20 mouse cellular contexts compared by ENCODE assay signal in the genomic region with DNA sequence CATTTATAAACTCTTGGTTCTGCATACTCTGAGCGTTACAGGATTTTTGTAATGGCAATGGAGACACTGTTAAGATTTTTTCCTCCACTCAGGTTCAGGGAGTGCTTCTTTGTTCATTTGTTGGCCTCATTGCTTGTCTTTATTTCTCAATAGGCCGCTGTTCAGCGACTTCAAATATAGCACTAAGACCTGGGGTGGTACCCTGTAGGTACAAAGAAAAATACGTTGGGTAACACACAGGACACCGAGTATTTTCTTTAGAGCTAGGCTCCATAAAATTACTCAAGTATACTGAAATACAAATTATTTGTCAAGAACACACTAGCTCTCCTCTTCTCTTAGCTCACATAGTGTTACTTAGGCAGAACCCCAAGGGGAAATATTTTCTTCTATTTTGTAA. TPM values are rescaled to one million over a fixed set of nuclear protein-coding genes. Genes with fewer than 3 reads are reported as not detected.
DNase-seq lines count a peak whose midpoint lies in the region; ATAC-seq lines count a peak whose summit lies in the region.
"Had no signal": no experiment of that assay in that cellular context is flagged by ENCODE, and none has a peak within 500 bp of the region (broad histone marks: within the 10 kb centered on the region; RNA-seq: fewer than 3 reads in every experiment).

No protein-coding gene starts in this region.

- no peak overlapping the region for H3K9ac ChIP-seq in forebrain, embryonic 12.5 days
- H3K9ac ChIP-seq in forebrain, embryonic 16.5 days (replicated peaks; ENCODE audit: low read depth, low read length), result no peak overlapping the region
- no peak overlapping the region for H3K9ac ChIP-seq in forebrain, embryonic 14.5 days (ENCODE audit: low read length)
- no peak overlapping the region for H3K9ac ChIP-seq in hindbrain, embryonic 13.5 days
- H3K9ac ChIP-seq in midbrain, embryonic 14.5 days (replicated peaks; ENCODE audit: low read length), result no peak overlapping the region
- H3K9ac ChIP-seq: embryonic facial prominence, embryonic 13.5 days; heart, embryonic 15.5 days; neural tube, embryonic 12.5 days had no signal

- WGBS in forebrain, embryonic 12.5 days, result 31% methylated on average over 5 of the region's 5 CpGs
- 43% methylated on average over 5 of the region's 5 CpGs for WGBS in forebrain, embryonic 16.5 days
- 29% methylated on average over 5 of the region's 5 CpGs for WGBS in forebrain, embryonic 14.5 days
- 59% methylated on average over 5 of the region's 5 CpGs for WGBS in hindbrain, embryonic 13.5 days
- 29% methylated on average over 5 of the region's 5 CpGs for WGBS in midbrain, embryonic 14.5 days

- no peak for DNase-seq in forebrain, embryonic 14.5 days (ENCODE audit: low spot score)
- peak; percentile 23 for DNase-seq in midbrain, embryonic 14.5 days
- no peak for DNase-seq in right cerebral cortex, postnatal 4 days
- no peak for DNase-seq in layer of hippocampus, adult 11-12 months (ENCODE audit: low spot score)
- DNase-seq: adrenal gland, postnatal 36 days; lung, adult 2 months; lung, postnatal 36 days; right cerebral cortex, postnatal 14 days; thymus, postnatal 25 days had no signal

- H3K27ac ChIP-seq in forebrain, embryonic 12.5 days, result peak overlapping the region; percentile 76
- no peak overlapping the region for H3K27ac ChIP-seq in forebrain, embryonic 16.5 days (ENCODE audit: low read length)
- H3K27ac ChIP-seq in forebrain, embryonic 14.5 days (ENCODE audit: low read depth, low read length), result peak overlapping the region; percentile 48; the same call in 1 of the 2 replicates
- 0 out of 2 replicates have a peak overlapping the region, but pooled peaks have one; percentile 15 for H3K27ac ChIP-seq in hindbrain, embryonic 13.5 days
- H3K27ac ChIP-seq in midbrain, embryonic 14.5 days (replicated peaks; ENCODE audit: low read depth, low read length), result no peak overlapping the region
- H3K27ac ChIP-seq: embryonic facial prominence, embryonic 13.5 days; gastrocnemius, adult 2 months; heart, adult 2 months; heart, embryonic 15.5 days; neural tube, embryonic 12.5 days had no signal

- ATAC-seq in forebrain, embryonic 12.5 days (ENCODE audit: low FRiP score), result no peak
- no peak for ATAC-seq in forebrain, embryonic 16.5 days
- no peak for ATAC-seq in forebrain, embryonic 14.5 days
- ATAC-seq in hindbrain, embryonic 13.5 days (ENCODE audit: low FRiP score), result no peak
- no peak for ATAC-seq in midbrain, embryonic 14.5 days (ENCODE audit: low FRiP score, low TSS enrichment)
- no peak for ATAC-seq in CD4-positive, CD25-positive, alpha-beta regulatory T cell, adult 4 months

- peaks cover 48% of the 10 kb centered on the region for H3K27me3 ChIP-seq in forebrain, embryonic 12.5 days
- H3K27me3 ChIP-seq in forebrain, embryonic 16.5 days (replicated peaks; ENCODE audit: control insufficient read depth, insufficient read depth, low read length), result peaks cover 24% of the 10 kb centered on the region
- H3K27me3 ChIP-seq in forebrain, embryonic 14.5 days (replicated peaks; ENCODE audit: control insufficient read depth, insufficient read depth, low read length), result peaks cover 28% of the 10 kb centered on the region; the same call in 1 of the 2 replicates
- H3K27me3 ChIP-seq in hindbrain, embryonic 13.5 days, result peaks cover 60% of the 10 kb centered on the region
- H3K27me3 ChIP-seq in midbrain, embryonic 14.5 days (ENCODE audit: control insufficient read depth, insufficient read depth, low read length), result peaks cover 77% of the 10 kb centered on the region

- H3K36me3 ChIP-seq in forebrain, embryonic 12.5 days (replicated peaks), result no peaks in the 10 kb centered on the region
- no peaks in the 10 kb centered on the region for H3K36me3 ChIP-seq in forebrain, embryonic 16.5 days (ENCODE audit: control insufficient read depth, insufficient read depth)
- H3K36me3 ChIP-seq in forebrain, embryonic 14.5 days (ENCODE audit: control insufficient read depth, insufficient read depth, low read length), result no peaks in the 10 kb centered on the region
- H3K36me3 ChIP-seq in hindbrain, embryonic 13.5 days, result no peaks in the 10 kb centered on the region
- no peaks in the 10 kb centered on the region for H3K36me3 ChIP-seq in midbrain, embryonic 14.5 days (ENCODE audit: control insufficient read depth, insufficient read depth, low read length)
- H3K36me3 ChIP-seq: embryonic facial prominence, embryonic 13.5 days; heart, embryonic 15.5 days; limb, embryonic 10.5 days; neural tube, embryonic 12.5 days had no signal

- no peak overlapping the region for H3K4me2 ChIP-seq in forebrain, embryonic 12.5 days
- H3K4me2 ChIP-seq in forebrain, embryonic 16.5 days (ENCODE audit: low read length), result no peak overlapping the region
- H3K4me2 ChIP-seq in forebrain, embryonic 14.5 days (ENCODE audit: low read length), result no peak overlapping the region; the same call in 1 of the 2 replicates
- no peak overlapping the region for H3K4me2 ChIP-seq in hindbrain, embryonic 13.5 days
- no peak overlapping the region for H3K4me2 ChIP-seq in midbrain, embryonic 14.5 days (ENCODE audit: low read length)
- H3K4me2 ChIP-seq: embryonic facial prominence, embryonic 13.5 days; heart, embryonic 15.5 days; liver, embryonic 11.5 days had no signal

- no peaks in the 10 kb centered on the region for H3K9me3 ChIP-seq in forebrain, embryonic 12.5 days
- no peaks in the 10 kb centered on the region for H3K9me3 ChIP-seq in forebrain, embryonic 16.5 days (ENCODE audit: control insufficient read depth, low read length)
- no peaks in the 10 kb centered on the region for H3K9me3 ChIP-seq in forebrain, embryonic 14.5 days (replicated peaks; ENCODE audit: control insufficient read depth, low read length)
- no peaks in the 10 kb centered on the region for H3K9me3 ChIP-seq in hindbrain, embryonic 13.5 days
- H3K9me3 ChIP-seq in midbrain, embryonic 14.5 days (ENCODE audit: control insufficient read depth, low read length), result no peaks in the 10 kb centered on the region
- H3K9me3 ChIP-seq: embryonic facial prominence, embryonic 13.5 days; heart, embryonic 15.5 days; limb, embryonic 10.5 days; neural tube, embryonic 12.5 days had no signal

- H3K4me1 ChIP-seq in forebrain, embryonic 12.5 days, result peaks cover 49% of the 10 kb centered on the region
- peaks cover 12% of the 10 kb centered on the region for H3K4me1 ChIP-seq in forebrain, embryonic 16.5 days (replicated peaks; ENCODE audit: control insufficient read depth, insufficient read depth, low read length)
- H3K4me1 ChIP-seq in forebrain, embryonic 14.5 days (ENCODE audit: control insufficient read depth, insufficient read depth, low read length), result peaks cover 18% of the 10 kb centered on the region
- peaks cover 35% of the 10 kb centered on the region for H3K4me1 ChIP-seq in hindbrain, embryonic 13.5 days (replicated peaks)
- H3K4me1 ChIP-seq in midbrain, embryonic 14.5 days (ENCODE audit: control insufficient read depth, insufficient read depth, low read length), result no peaks in the 10 kb centered on the region
- H3K4me1 ChIP-seq: embryonic facial prominence, embryonic 13.5 days; heart, embryonic 15.5 days had no signal

- H3K4me3 ChIP-seq in forebrain, embryonic 12.5 days (replicated peaks), result no peak overlapping the region
- no peak overlapping the region for H3K4me3 ChIP-seq in forebrain, embryonic 16.5 days (replicated peaks; ENCODE audit: low read length)
- H3K4me3 ChIP-seq in forebrain, embryonic 14.5 days (ENCODE audit: low read depth, low read length), result no peak overlapping the region
- no peak overlapping the region for H3K4me3 ChIP-seq in hindbrain, embryonic 13.5 days
- no peak overlapping the region for H3K4me3 ChIP-seq in midbrain, embryonic 14.5 days (replicated peaks; ENCODE audit: low read depth, low read length)
- H3K4me3 ChIP-seq: embryonic facial prominence, embryonic 13.5 days; heart, adult 2 months; heart, embryonic 15.5 days; limb, embryonic 10.5 days; neural tube, embryonic 12.5 days had no signal

RNA-seq across cellular contexts. Expression of a gene that starts 48.5 kb away (rescaled TPM):
- polyA plus RNA-seq in forebrain, embryonic 12.5 days (2016; fragmentation: Nextera tagmentation; extraction: Ambion mirVana), result 22.8 and 24.7 TPM in 2 replicates
- polyA plus RNA-seq in forebrain, embryonic 16.5 days (2015; fragmentation: Nextera tagmentation; extraction: Ambion mirVana), result 7.5 and 8.4 TPM in 2 replicates
- polyA plus RNA-seq in forebrain, embryonic 14.5 days (2014; fragmentation: Nextera tagmentation; extraction: Ambion mirVana), result 16.0 and 18.9 TPM in 2 replicates
- polyA plus RNA-seq in hindbrain, embryonic 13.5 days (2015; fragmentation: Nextera tagmentation; extraction: Ambion mirVana), result 12.1 and 12.7 TPM in 2 replicates
- polyA plus RNA-seq in midbrain, embryonic 14.5 days (2014; fragmentation: Nextera tagmentation; extraction: Ambion mirVana), result 12.8 and 17.2 TPM in 2 replicates
- 10 to 100 TPM; 10.5 to 13.7 TPM for polyA plus RNA-seq in CD4-positive, CD25-positive, alpha-beta regulatory T cell, adult 4 months (2017; shearing (Covaris generic))

Comparison
In these comparisons a context has a peak if more than half of its experiments do, and no peak if none do; other contexts are left out.
1. H3K27ac ChIP-seq: peak in forebrain, embryonic 12.5 days (single experiment), forebrain, embryonic 14.5 days (single experiment) and hindbrain, embryonic 13.5 days (single experiment); none in forebrain, embryonic 16.5 days (single experiment) and midbrain, embryonic 14.5 days (single experiment).